Mouse (Mus musculus): ENCODE measurements at regions not wholly inside any gene's neighbourhood (a gene's known extent, or its start where the extent isn't known, plus 50 kb on each side); places are given as distances from the start of the nearest gene placed in this dataset.
"Not testable (repeated sequence)": the region's sequence is repeated elsewhere in the genome, so short reads cannot be mapped to it uniquely, and the experiment has no call there.

GRCm38 (mm10) chr13:44480128-44480527 is 249.1 kb upstream of the Jarid2 start:
- DNase-seq = no peak

DNA sequence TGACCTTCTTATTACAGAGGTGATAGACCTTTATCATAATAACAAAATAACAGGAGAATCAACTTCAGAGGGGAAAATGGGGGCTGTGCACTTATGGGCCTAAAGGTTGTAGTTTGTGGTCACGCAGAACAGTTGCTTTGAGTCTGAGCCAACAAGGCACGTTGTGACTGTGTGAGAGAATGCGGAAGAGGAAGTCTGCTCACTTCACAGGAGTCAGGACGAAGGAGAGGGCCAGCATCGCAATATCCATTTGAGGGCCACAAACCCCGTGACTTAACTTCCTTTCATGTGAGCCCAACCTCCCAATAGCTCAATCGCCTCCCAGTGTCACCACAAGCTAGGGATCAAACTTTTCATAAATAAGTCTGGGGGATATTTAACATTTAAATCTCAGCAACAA is 246.6 kb upstream of the Jarid2 start:
- no peak for DNase-seq

GRCm38 (mm10) chr13:44484582-44485329 is 244.5 kb upstream of the Jarid2 start:
- DNase-seq = peak; percentile 26

DNA sequence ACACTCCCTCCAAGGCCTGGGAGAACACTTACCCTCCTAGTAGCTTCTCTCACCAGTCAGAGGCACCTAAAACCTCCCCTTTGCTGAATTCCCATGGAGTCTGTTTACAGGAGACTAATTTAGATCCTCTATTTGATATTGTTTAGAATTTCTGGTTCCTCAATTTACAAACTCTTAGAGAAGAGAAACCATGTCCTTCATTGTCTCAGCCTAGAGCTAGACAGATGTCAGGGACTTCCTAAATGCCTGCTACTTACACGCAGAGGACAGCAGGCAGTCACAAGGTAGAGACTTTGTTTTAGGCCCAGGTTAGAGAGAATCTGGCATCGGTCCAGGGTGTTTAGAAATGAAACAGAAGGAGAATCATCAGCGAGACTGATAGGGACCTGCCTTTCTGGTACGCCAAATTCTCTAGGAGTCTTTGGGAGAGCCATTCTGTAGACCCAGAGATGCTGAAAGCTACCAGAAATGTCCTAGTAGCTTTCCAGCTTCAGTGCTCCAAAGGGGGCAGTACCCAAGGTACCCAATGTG is 238.3 kb upstream of the Jarid2 start:
- DNase-seq = no peak

- no peak for DNase-seq
Measured at GRCm38 (mm10) chr13:44493884-44494283, 235.4 kb upstream of the Jarid2 start.

DNA sequence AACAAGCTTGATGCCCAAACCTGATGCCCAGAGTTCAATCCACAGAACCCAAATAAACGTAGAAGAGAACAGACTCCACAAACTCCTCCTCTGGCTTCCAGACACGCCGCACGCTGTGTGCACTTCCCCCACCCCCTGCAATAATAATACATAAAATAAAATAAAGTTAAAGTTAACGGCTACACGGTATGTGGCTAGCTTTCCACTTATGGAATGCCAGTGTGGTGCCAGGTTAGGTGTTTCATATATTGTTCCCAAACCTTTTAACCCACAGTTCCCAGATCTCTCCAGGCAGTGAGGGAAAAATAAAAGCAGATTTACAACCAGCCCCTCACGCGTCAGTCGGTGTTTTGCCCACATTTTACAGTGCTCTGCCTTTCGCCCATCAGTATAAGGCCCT is 233.8 kb upstream of the Jarid2 start:
- DNase-seq = no peak

DNA sequence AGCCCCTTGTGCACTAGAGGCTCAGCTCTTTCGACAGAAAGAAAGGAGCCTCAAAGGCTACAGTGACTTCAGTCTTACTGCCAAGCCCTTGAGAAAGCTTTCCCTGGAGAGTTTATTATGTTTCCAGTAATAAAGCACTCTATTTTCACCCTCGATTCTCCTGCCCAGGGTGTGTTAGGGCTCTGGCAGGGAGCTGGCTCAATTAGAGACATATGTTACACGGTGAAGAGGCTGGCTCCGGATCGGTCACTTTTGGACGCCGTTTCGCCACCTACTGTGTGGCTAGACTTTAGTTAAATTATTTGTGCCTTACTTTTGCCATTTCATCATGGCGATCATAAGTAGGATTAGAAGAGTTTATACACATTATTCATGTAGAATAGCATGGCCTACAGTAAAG is 232.7 kb upstream of the Jarid2 start:
- DNase-seq = no peak

DNA sequence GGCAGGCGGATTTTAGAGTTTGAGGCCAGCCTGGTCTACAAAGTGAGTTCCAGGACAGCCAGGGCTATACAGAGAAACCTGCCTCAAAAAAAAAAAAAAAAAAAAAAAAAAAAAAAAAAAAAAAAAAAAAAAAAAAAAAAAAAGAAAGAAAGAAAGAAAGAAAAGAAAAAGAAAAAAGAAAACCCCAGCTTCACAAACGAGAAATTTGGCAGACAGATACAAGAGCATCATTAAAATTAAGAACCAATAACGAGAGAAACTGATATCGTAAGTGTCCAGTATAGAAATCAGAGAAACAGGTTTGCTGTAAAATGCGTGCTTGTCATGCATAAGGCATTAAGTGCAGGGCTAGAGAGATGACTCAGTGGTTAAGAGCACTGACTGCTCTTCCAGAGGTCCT is 228.4 kb upstream of the Jarid2 start:
- DNase-seq = not testable (repeated sequence)

GRCm38 (mm10) chr13:44501777-44502321 is 227.4 kb upstream of the Jarid2 start:
- no peak for DNase-seq

DNA sequence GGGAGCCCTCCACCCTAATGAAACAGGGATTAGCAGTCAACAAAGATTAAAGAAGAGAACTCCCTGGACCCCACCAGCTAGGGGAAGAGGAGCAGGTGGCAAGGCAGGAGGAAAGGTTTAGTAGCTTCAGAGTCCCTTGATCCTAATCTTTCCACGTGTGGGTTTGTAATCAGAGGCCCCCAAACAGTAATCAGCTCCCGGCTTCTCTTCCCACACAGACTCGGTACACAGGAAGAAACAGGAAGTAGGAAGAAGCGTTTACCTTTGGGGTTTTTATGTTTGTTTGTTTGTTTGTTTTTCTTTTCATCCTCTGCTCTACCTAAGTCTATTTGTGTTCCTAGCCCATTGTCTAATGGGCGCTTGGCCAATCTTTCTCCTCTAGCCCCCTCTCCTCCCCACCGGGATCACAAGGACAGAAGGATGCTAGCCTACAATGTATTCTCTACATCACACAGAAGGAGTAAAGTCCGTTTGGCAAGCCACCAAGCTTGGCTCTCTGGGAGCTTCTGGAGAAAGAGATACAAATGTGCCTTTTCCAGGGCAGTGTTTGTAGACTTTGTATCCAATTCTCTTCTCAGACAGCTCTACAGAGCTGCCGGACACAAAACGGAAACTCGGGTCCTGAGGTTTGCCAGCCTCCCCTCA is 226.5 kb upstream of the Jarid2 start:
- DNase-seq = peak; percentile 17

- no peak for DNase-seq
Measured at GRCm38 (mm10) chr13:44503257-44503950, 225.9 kb upstream of the Jarid2 start.

GRCm38 (mm10) chr13:44504455-44504854 is 224.8 kb upstream of the Jarid2 start:
- no peak for DNase-seq

GRCm38 (mm10) chr13:44506975-44507374 is 222.3 kb upstream of the Jarid2 start:
- DNase-seq = no peak

DNA sequence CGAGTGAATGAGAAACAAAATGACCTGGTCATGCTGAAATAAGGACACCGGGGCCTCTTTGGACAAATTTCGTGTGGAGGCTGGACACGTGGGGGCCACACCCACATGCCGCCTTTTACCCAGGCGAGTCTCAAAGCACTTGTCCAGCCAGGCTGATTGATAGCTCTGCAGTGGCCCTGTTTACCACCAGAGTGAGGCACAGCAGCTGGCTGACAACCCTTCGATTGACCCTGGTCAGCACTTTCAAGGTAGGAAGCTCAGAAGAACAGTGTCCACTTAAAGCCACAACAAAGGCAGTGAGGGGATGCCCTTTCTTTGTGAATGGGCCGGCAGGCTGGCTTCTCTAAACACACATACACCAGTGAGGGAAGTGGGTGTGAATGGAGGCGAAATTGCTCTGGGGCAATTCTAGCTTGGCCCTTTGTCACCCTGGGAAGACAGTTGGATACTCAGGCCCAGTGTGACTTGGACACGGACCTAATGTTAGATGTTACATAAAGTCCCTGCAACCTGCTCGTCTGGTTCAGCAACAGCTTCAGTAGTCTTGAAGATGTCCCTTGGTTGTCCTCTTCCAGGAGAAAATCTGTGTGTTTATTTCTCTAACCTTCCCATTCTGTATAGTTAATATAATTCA is 219.6 kb upstream of the Jarid2 start:
- no peak for DNase-seq

GRCm38 (mm10) chr13:44513378-44514285 is 215.6 kb upstream of the Jarid2 start:
- no peak for DNase-seq

DNA sequence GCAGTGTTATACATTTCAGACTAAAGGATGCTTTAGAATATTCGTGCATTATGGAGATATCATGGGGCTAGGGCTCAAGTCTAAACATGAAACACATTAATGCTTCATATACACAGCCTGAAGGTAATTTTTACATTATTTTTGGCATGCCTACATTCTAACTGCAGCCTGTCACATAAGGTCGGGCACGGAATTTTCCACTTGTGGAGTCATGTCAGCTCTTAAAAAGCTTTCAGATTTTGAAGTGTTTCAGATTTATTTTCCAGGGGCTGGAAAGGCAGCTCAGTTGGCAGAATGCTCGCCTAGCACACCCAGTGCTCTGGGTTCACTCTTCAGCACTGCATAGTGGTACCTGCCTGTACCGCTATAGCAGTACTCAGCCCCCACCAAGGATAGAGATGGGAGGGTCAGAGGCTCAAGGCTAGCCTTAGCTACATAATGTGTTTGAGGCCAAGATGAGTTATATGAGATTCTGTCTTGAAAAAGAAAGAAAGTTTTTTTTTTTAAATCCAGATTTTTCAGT is 214.6 kb upstream of the Jarid2 start:
- DNase-seq = no peak

DNA sequence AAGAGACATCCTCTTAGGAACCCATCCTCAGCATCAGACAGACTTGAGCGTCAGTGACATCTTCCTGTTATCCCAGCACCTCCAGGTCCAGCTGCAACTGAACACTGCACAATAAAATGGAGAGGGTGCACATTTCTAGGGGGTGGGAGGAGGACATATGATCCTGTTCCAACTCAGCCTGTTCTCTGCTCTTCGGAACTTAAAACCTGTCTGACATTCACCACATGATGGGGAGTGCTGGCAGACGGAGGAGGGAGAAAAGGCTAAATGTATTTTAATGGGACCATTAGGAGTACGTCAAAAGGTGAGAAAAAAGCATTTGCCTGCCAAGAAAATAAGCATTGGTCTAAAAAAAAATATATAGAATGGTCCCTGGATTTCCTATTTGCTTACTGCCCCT is 212.4 kb upstream of the Jarid2 start:
- no peak for DNase-seq

DNA sequence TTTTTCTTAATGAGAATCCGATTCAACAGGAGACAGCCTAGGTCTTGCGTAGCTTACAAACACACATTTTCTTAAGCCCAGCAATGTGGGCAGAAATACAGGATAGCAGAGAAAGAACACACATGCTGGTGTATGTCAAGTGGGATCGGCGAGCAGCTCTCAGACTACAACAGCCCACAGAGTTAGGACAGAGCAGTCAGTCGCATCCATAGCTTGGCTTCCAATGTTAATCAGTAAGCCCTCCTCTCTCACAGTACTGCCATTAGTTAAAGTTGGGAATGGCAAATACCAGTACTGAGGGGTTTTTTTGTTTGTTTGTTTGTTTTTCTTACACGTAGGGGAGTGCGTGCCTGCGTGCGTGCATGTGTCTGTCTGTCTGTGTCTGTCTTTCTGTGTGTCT is 212.0 kb upstream of the Jarid2 start:
- DNase-seq = no peak

DNA sequence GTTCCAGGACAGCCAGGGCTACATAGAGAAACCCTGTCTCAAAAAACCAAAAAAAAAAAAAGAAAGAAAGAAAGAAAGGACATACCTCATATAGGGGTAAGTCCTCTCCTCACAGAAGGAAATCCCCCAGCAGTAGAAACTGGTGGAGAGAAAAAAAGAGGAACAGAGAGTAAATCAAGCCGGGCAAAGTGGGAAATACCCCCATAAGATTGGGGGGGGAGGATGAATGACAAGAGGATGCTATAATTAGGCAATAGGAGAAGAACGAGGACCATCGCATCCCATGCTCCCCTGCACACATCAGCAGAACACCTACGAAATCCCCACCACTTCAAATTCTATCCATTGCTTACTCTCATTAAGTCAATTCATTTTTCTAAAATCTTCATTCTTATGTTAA is 211.1 kb upstream of the Jarid2 start:
- no peak for DNase-seq

DNA sequence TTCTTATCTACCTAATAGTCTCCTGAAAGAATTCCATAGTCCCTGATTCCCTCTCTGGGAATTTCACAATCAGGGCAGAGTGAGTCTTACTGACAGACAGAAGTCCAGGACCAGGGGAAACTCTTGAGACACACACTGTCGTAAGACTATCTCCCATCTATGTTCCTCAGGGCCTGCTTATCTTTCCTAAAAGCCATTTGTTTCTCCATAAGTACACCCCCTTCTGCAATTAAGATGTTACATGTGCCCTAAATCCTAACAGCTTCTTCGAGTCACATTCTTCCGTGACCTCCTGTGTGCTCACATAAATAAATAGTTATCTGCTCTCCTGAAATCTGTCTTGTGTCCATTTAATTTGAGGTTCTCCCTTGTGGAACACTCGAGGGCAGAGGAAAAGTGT is 205.8 kb upstream of the Jarid2 start:
- DNase-seq = no peak

GRCm38 (mm10) chr13:44530867-44531564 is 198.3 kb upstream of the Jarid2 start:
- DNase-seq = no peak

Data from right cerebral cortex, postnatal 4 days (tissue).